Mouse (Mus musculus) brain, embryonic 14.5 days (tissue): ENCODE measurements at regions not wholly inside any gene's neighbourhood (a gene's known extent, or its start where the extent isn't known, plus 50 kb on each side); places are given as distances from the start of the nearest gene placed in this dataset.

Source experiments
- CTCF ChIP-seq: fragments of 200-500 bp; IDR thresholded peaks from 2 replicates; pipeline ENCODE4 v1.5.1; 2012; ENCODE audit warnings: inconsistent platforms, mild to moderate bottlenecking, moderate library complexity, borderline replicate concordance; ENCODE audit not compliant: insufficient read depth, insufficient read length; ENCODE audit errors: extremely low read depth
- POLR2A ChIP-seq: fragments of 200-500 bp; IDR thresholded peaks from 2 replicates; pipeline ENCODE4 v1.6.1; 2012; ENCODE audit warnings: mild to moderate bottlenecking, inconsistent platforms, borderline replicate concordance; ENCODE audit not compliant: poor library complexity, insufficient read depth, insufficient read length, severe bottlenecking; ENCODE audit errors: extremely low read depth

GRCm38 (mm10) chr1:23574461-23574860 lies 176.9 kb upstream of the Ogfrl1 start:
- no peak for TF ChIP-seq CTCF
- no peak for TF ChIP-seq POLR2A
